Mouse (Mus musculus) cortical plate, adult 2 months (tissue): Measurements from ENCODE around the gene Rogdi. TPM values are rescaled to one million over a fixed set of nuclear protein-coding genes. Genes with fewer than 3 reads are reported as not detected.

Source experiments
- H3K27ac ChIP-seq: fragments of 200-500 bp; 2 replicates; pipeline ENCODE4 v1.5.1; 2012; ENCODE audit warnings: low read length, control low read depth, inconsistent platforms; ENCODE audit not compliant: insufficient read depth
- H3K4me1 ChIP-seq: fragments of 200-500 bp; 2 replicates; pipeline ENCODE4 v1.6.1; 2011; ENCODE audit warnings: low read length; ENCODE audit not compliant: control insufficient read depth, insufficient read depth
- H3K4me3 ChIP-seq: fragments of 200-500 bp; 2 replicates; pipeline ENCODE4 v1.5.1; 2011; ENCODE audit warnings: mild to moderate bottlenecking, low read length, control low read depth; ENCODE audit not compliant: insufficient read depth
- CTCF ChIP-seq: fragments of 200-500 bp; IDR thresholded peaks from 2 replicates; pipeline ENCODE4 v1.5.1; 2011; ENCODE audit warnings: mild to moderate bottlenecking, control low read depth, low read length; ENCODE audit not compliant: insufficient read depth; ENCODE audit errors: extremely low read depth
- POLR2A ChIP-seq: fragments of 200-500 bp; IDR thresholded peaks from 2 replicates; pipeline ENCODE4 v1.6.1; 2011; ENCODE audit warnings: mild to moderate bottlenecking, low read length, control low read depth; ENCODE audit not compliant: insufficient read depth; ENCODE audit errors: extremely low read depth
- polyA plus RNA-seq: library from polyadenylated mRNA; depleted of rRNA; stranded (reverse); fragments of >200 nt; gene quantifications from 2 replicates; pipeline ENCODE4 v1.2.3, GENCODE M21; 2012

The Rogdi gene
- polyA plus RNA-seq, 1 experiment = 300 TPM

GRCm38 (mm10) chr16:5029847-5030246 lies 16.5 kb upstream of the Rogdi start:
- H3K27ac ChIP-seq = no peak overlapping the region
- no peak for TF ChIP-seq CTCF
- no peak for TF ChIP-seq POLR2A

GRCm38 (mm10) chr16:5024021-5024420 lies 10.7 kb upstream of the Rogdi start:
- Histone ChIP-seq H3K4me1 (no peaks in the 10 kb centered on the region), H3K27ac (no peak overlapping the region), H3K4me3 (no peak overlapping the region)
- TF ChIP-seq POLR2A (no peak), CTCF (no peak)

More at GRCm38 (mm10) chr16:5029847-5030246, 16.5 kb upstream of the Rogdi start:
- Histone ChIP-seq H3K4me1 (no peaks in the 10 kb centered on the region), H3K4me3 (no peak overlapping the region)

- Histone ChIP-seq H3K4me3 (no peak overlapping the region), H3K27ac (no peak overlapping the region), H3K4me1 (peaks cover 5% of the 10 kb centered on the region; the same call in 1 of the 2 replicates)
- TF ChIP-seq CTCF (no peak), POLR2A (no peak)
Measured at GRCm38 (mm10) chr16:5014578-5014977, 1.2 kb upstream of the Rogdi start.

- Histone ChIP-seq H3K4me3 (peak overlapping the region; percentile 90), H3K27ac (0 out of 2 replicates have a peak overlapping the region, but pooled peaks have one; percentile 1), H3K4me1 (peaks cover 5% of the 10 kb centered on the region; the same call in 1 of the 2 replicates)
- no peak for TF ChIP-seq CTCF
- no peak for TF ChIP-seq POLR2A
Measured at GRCm38 (mm10) chr16:5012036-5013005, 1.0 kb downstream of the Rogdi start.

- no peak overlapping the region for H3K27ac ChIP-seq
- TF ChIP-seq CTCF = no peak
- TF ChIP-seq POLR2A = no peak
- peaks cover 5% of the 10 kb centered on the region; the same call in 1 of the 2 replicates for H3K4me1 ChIP-seq
- no peak overlapping the region for H3K4me3 ChIP-seq
Measured at GRCm38 (mm10) chr16:5011285-5011684, 2.1 kb downstream of the Rogdi start.

- H3K27ac ChIP-seq = no peak overlapping the region
- no peak overlapping the region for H3K4me3 ChIP-seq
- TF ChIP-seq POLR2A = no peak
- no peak for TF ChIP-seq CTCF
- peaks cover 5% of the 10 kb centered on the region; the same call in 1 of the 2 replicates for H3K4me1 ChIP-seq
Measured at GRCm38 (mm10) chr16:5010371-5010935, 2.9 kb downstream of the Rogdi start.

- H3K27ac ChIP-seq = no peak overlapping the region
- peaks cover 5% of the 10 kb centered on the region; the same call in 1 of the 2 replicates for H3K4me1 ChIP-seq
- TF ChIP-seq POLR2A (no peak), CTCF (no peak)
- H3K4me3 ChIP-seq = no peak overlapping the region
Measured at GRCm38 (mm10) chr16:5008076-5008475, 5.3 kb downstream of the Rogdi start.

GRCm38 (mm10) chr16:5007492-5007891 lies 5.9 kb downstream of the Rogdi start:
- TF ChIP-seq POLR2A = no peak
- no peak for TF ChIP-seq CTCF
- Histone ChIP-seq H3K4me1 (peaks cover 5% of the 10 kb centered on the region; the same call in 1 of the 2 replicates), H3K4me3 (no peak overlapping the region), H3K27ac (no peak overlapping the region)

GRCm38 (mm10) chr16:5007067-5007466 lies 6.3 kb downstream of the Rogdi start, which contains the start of gene Smim22:
Gene Smim22, plus strand, starts transcription at chr16:5007288.
- Histone ChIP-seq H3K4me3 (no peak within 1 kb of the TSS), H3K4me1 (peaks cover 5% of the 10 kb centered on the region; the same call in 1 of the 2 replicates), H3K27ac (no peak within 1 kb of the TSS)
- TF ChIP-seq POLR2A = no peak

GRCm38 (mm10) chr16:5000611-5001010 lies 12.7 kb downstream of the Rogdi start:
- TF ChIP-seq POLR2A (no peak), CTCF (no peak)
- H3K27ac ChIP-seq = no peak overlapping the region
- no peaks in the 10 kb centered on the region for H3K4me1 ChIP-seq
- no peak overlapping the region for H3K4me3 ChIP-seq
